ENCODE assay signal across 12 mouse cellular contexts in genomic region chr7:101472598-101473558, GRCm38 (mm10). TPM values are rescaled to one million over a fixed set of nuclear protein-coding genes. Genes with fewer than 3 reads are reported as not detected.
A peak's percentile ranks its signal among the peaks of the same experiment; 100 is the strongest.
DNase-seq lines count a peak whose midpoint lies in the region; TF ChIP-seq lines count a peak whose summit lies in the region.
"Had no signal": no experiment of that assay in that cellular context is flagged by ENCODE, and none has a peak within 500 bp of the region (broad histone marks: within the 10 kb centered on the region; RNA-seq: fewer than 3 reads in every experiment).

No protein-coding gene starts in this region.

- H3K9me3 ChIP-seq in forebrain, embryonic 10.5 days = no peaks in the 10 kb centered on the region
- H3K9me3 ChIP-seq: midbrain, embryonic 12.5 days had no signal

- H3K4me1 ChIP-seq in forebrain, embryonic 10.5 days = peaks cover 6% of the 10 kb centered on the region; the same call in 1 of the 2 replicates
- H3K4me1 ChIP-seq: midbrain, embryonic 12.5 days had no signal

- no peaks in the 10 kb centered on the region for H3K36me3 ChIP-seq in forebrain, embryonic 10.5 days (replicated peaks)
- H3K36me3 ChIP-seq: midbrain, embryonic 12.5 days had no signal

- no peaks in the 10 kb centered on the region for H3K27me3 ChIP-seq in forebrain, embryonic 10.5 days (ENCODE audit: poor library complexity, severe bottlenecking)
- H3K27me3 ChIP-seq: midbrain, embryonic 12.5 days had no signal

- peak overlapping the region; percentile 66 for H3K27ac ChIP-seq in left cerebral cortex, adult 2 months
- H3K27ac ChIP-seq in forebrain, embryonic 10.5 days = no peak overlapping the region
- H3K27ac ChIP-seq: midbrain, embryonic 12.5 days had no signal

- intact Hi-C loops in left cerebral cortex, adult 2 months (cut with DNase I) = no loop called here
- intact Hi-C loops in heart, postnatal 25 days (cut with DNase I) = no loop called here

- WGBS in forebrain, embryonic 10.5 days = 65% methylated on average over 10 of the region's 10 CpGs

- TF ChIP-seq CTCF in left cerebral cortex, adult 2 months (IDR thresholded peaks at IDR 0.05) = no peak

- no peak overlapping the region for H3K4me3 ChIP-seq in left cerebral cortex, adult 2 months
- no peak overlapping the region for H3K4me3 ChIP-seq in forebrain, embryonic 10.5 days
- H3K4me3 ChIP-seq: erythroblast, embryonic 14.5 days; midbrain, embryonic 12.5 days had no signal

- DNase-seq in left cerebral cortex, adult 2 months (ENCODE audit: extremely low spot score in 1 of 2, low spot score in 2 of 2) = no peak
- DNase-seq in left cerebral cortex, adult 8-10 months (ENCODE audit: low spot score in 2 of 2) = no peak
- DNase-seq in adipocyte (ENCODE audit: low spot score) = peak; percentile 71
- peak; percentile 97 for DNase-seq in heart, adult 11 months
- DNase-seq in heart, postnatal 25 days (ENCODE audit: low spot score) = peak; percentile 41
- DNase-seq in retina, postnatal 1 day = no peak
- no peak for DNase-seq in frontal cortex, postnatal 10 days (ENCODE audit: low spot score in 2 of 2)
- DNase-seq in forebrain, embryonic 10.5 days (ENCODE audit: extremely low spot score, low spot score) = no peak
- DNase-seq: adrenal gland, adult 8-10 months; cerebellum, adult 9-10 months had no signal

RNA-seq across cellular contexts. Expression of gene Pde2a, which starts 51.4 kb away (rescaled TPM):
- 100 to 1,000 TPM; 372 to 375 TPM for total RNA-seq in left cerebral cortex, adult 2 months (2021)
- 100 to 1,000 TPM; 370 to 394 (median 377) TPM for total RNA-seq in left cerebral cortex, adult 8-10 months (2022)
- 10 to 100 TPM; 63.6 to 65.9 TPM for total RNA-seq in heart, postnatal 25 days (2021)
- polyA plus RNA-seq in forebrain, embryonic 10.5 days (2016; fragmentation: Nextera tagmentation; extraction: Ambion mirVana) = 16.2 and 16.3 TPM in 2 replicates

Comparison
In these comparisons a context has a peak if more than half of its experiments do, and no peak if none do; other contexts are left out.
1. DNase-seq: peak in adipocyte (single experiment), heart, adult 11 months (single experiment) and heart, postnatal 25 days (single experiment); none in left cerebral cortex, adult 2 months (0 of 2), left cerebral cortex, adult 8-10 months (0 of 2), retina, postnatal 1 day (single experiment), frontal cortex, postnatal 10 days (0 of 2) and forebrain, embryonic 10.5 days (single experiment).
2. RNA of gene Pde2a, which starts 51.4 kb away (total RNA-seq): 370 to 394 TPM in left cerebral cortex, adult 8-10 months and 372 to 375 TPM in left cerebral cortex, adult 2 months; 63.6 to 65.9 TPM in heart, postnatal 25 days; every median in the first group is over 4 times any median in the second.